Mouse (Mus musculus): ENCODE results near the gene Arid1b.
"Not testable (repeated sequence)": the region's sequence is repeated elsewhere in the genome, so short reads cannot be mapped to it uniquely, and the experiment has no call there.

Gene Arid1b

GRCm38 (mm10) chr17:5093343-5093742 is 99.2 kb downstream of the Arid1b start:
- DNase-seq: not testable (repeated sequence)

GRCm38 (mm10) chr17:5094636-5095035 is 100.5 kb downstream of the Arid1b start:
- no peak for DNase-seq

- DNase-seq: no peak
Observed at GRCm38 (mm10) chr17:5095741-5096140, 101.6 kb downstream of the Arid1b start.

GRCm38 (mm10) chr17:5097046-5097445 is 102.9 kb downstream of the Arid1b start:
- DNase-seq: no peak

GRCm38 (mm10) chr17:5097545-5098475 is 103.7 kb downstream of the Arid1b start:
- DNase-seq: no peak

- no peak for DNase-seq
Observed at GRCm38 (mm10) chr17:5098727-5099126, 104.6 kb downstream of the Arid1b start.

GRCm38 (mm10) chr17:5099238-5099637 is 105.1 kb downstream of the Arid1b start:
- no peak for DNase-seq

- no peak for DNase-seq
Observed at GRCm38 (mm10) chr17:5101157-5101556, 107.0 kb downstream of the Arid1b start.

- no peak for DNase-seq
Observed at GRCm38 (mm10) chr17:5101887-5102286, 107.8 kb downstream of the Arid1b start.

GRCm38 (mm10) chr17:5105746-5106145 is 111.6 kb downstream of the Arid1b start:
- no peak for DNase-seq

GRCm38 (mm10) chr17:5106263-5107195 is 112.4 kb downstream of the Arid1b start:
- no peak for DNase-seq

GRCm38 (mm10) chr17:5107501-5107900 is 113.4 kb downstream of the Arid1b start:
- no peak for DNase-seq

- DNase-seq: no peak
Observed at GRCm38 (mm10) chr17:5108022-5108421, 113.9 kb downstream of the Arid1b start.

- DNase-seq: no peak
Observed at GRCm38 (mm10) chr17:5108546-5109142, 114.5 kb downstream of the Arid1b start.

GRCm38 (mm10) chr17:5109343-5109742 is 115.2 kb downstream of the Arid1b start:
- DNase-seq: no peak

GRCm38 (mm10) chr17:5110159-5110558 is 116.0 kb downstream of the Arid1b start:
- no peak for DNase-seq

- peak; percentile 70 for DNase-seq
Observed at GRCm38 (mm10) chr17:5110981-5111380, 116.8 kb downstream of the Arid1b start.

GRCm38 (mm10) chr17:5112116-5112515 is 118.0 kb downstream of the Arid1b start:
- no peak for DNase-seq

- peak; percentile 89 for DNase-seq
Observed at GRCm38 (mm10) chr17:5115952-5116351, 121.8 kb downstream of the Arid1b start.

GRCm38 (mm10) chr17:5116990-5117389 is 122.9 kb downstream of the Arid1b start:
- DNase-seq: no peak

- no peak for DNase-seq
Observed at GRCm38 (mm10) chr17:5118171-5118570, 124.0 kb downstream of the Arid1b start.

GRCm38 (mm10) chr17:5124643-5125042 is 130.5 kb downstream of the Arid1b start:
- DNase-seq: no peak
